32 mouse cellular contexts compared by ENCODE assay signal in the genomic region with DNA sequence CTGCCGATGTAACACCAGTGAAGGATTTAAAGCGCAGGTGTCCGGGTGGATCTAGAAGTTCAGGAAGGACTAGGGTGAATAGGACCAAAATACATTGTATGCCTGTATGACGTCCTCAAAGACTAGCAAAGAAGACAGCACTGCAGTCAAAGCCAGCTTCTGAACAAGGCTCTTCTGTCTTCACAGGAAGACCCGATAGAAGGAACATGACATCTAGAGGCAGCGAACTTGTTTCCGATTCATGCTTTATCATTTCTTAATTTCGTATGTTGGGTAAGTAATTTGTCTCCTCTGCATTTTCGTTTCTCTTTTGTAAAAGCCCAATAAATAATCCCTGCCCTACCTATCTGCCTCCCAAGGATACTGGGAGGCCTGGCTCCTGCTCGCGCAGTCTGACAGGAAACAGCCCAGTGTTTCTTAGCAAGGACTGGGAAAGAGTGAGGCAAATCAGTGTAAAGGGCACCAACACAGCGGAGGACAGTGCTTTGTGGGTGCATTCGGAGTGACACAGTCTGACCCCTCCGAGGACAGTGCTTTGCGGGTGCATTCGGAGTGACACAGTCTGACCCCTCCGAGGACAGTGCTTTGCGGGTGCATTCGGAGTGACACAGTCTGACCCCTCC. TPM values are rescaled to one million over a fixed set of nuclear protein-coding genes. Genes with fewer than 3 reads are reported as not detected.
A peak's percentile ranks its signal among the peaks of the same experiment; 100 is the strongest.
DNase-seq lines count a peak whose midpoint lies in the region; ATAC-seq and TF ChIP-seq lines count a peak whose summit lies in the region.
"Had no signal": no experiment of that assay in that cellular context is flagged by ENCODE, and none has a peak within 500 bp of the region (broad histone marks: within the 10 kb centered on the region; RNA-seq: fewer than 3 reads in every experiment).

No protein-coding gene starts in this region.

- H3K9ac ChIP-seq in liver, embryonic 16.5 days (ENCODE audit: low read depth, low read length): no peak overlapping the region
- no peak overlapping the region for H3K9ac ChIP-seq in lung, postnatal 0 days (replicated peaks; ENCODE audit: low read depth)
- H3K9ac ChIP-seq: embryonic facial prominence, embryonic 13.5 days; forebrain, embryonic 12.5 days; hindbrain, embryonic 14.5 days; intestine, embryonic 15.5 days; limb, embryonic 12.5 days; neural tube, embryonic 13.5 days had no signal

- no peaks in the 10 kb centered on the region for H3K4me1 ChIP-seq in liver, embryonic 16.5 days (ENCODE audit: control insufficient read depth, low read depth, low read length)
- H3K4me1 ChIP-seq in lung, postnatal 0 days (ENCODE audit: insufficient read depth, low read depth, low read length): no peaks in the 10 kb centered on the region; the same call in 1 of the 2 replicates
- H3K4me1 ChIP-seq: forebrain, embryonic 12.5 days; neural tube, embryonic 13.5 days had no signal

- TF ChIP-seq EP300 in lung, postnatal 0 days (IDR thresholded peaks at IDR 0.05): no peak

- no peak overlapping the region for H3K4me2 ChIP-seq in liver, embryonic 16.5 days (ENCODE audit: low read depth, low read length)
- no peak overlapping the region for H3K4me2 ChIP-seq in lung, postnatal 0 days (replicated peaks; ENCODE audit: low read depth, low read length)
- H3K4me2 ChIP-seq: embryonic facial prominence, embryonic 13.5 days; forebrain, embryonic 12.5 days; hindbrain, embryonic 14.5 days; intestine, embryonic 15.5 days; limb, embryonic 12.5 days; neural tube, embryonic 13.5 days had no signal

- DNase-seq in adrenal gland, adult 2 months: peak; percentile 45
- no peak for DNase-seq in adrenal gland, adult 18-20 months (ENCODE audit: low spot score in 2 of 2)
- DNase-seq in liver: no peak
- peak; percentile 7 for DNase-seq in brain, adult 2 months (ENCODE audit: low read depth, low spot score)
- no peak for DNase-seq in cerebellum, adult 9-11 months
- no peak for DNase-seq in lung, postnatal 0 days (ENCODE audit: low spot score)
- DNase-seq: cerebellum, adult 18-20 months; cerebellum, postnatal 25 days; embryo, embryonic 11 days; heart, postnatal 4 days; kidney, adult 8-10 months; kidney, postnatal 14 days; lung, adult 18-20 months; midbrain, embryonic 14.5 days; retina, postnatal 1 day; right cerebral cortex, postnatal 25 days; spleen, adult 18-20 months; thymus, postnatal 14 days had no signal

- no peaks in the 10 kb centered on the region for H3K27me3 ChIP-seq in liver, embryonic 16.5 days (ENCODE audit: control insufficient read depth, insufficient read depth, low read depth, low read length)
- no peaks in the 10 kb centered on the region for H3K27me3 ChIP-seq in lung, postnatal 0 days (replicated peaks; ENCODE audit: insufficient read depth, low read length)
- H3K27me3 ChIP-seq: CH12.LX; embryonic facial prominence, embryonic 13.5 days; forebrain, embryonic 12.5 days; intestine, embryonic 15.5 days; limb, embryonic 12.5 days; megakaryocyte, embryonic 14.5 days; neural tube, embryonic 13.5 days; Patski had no signal

- WGBS in liver, embryonic 16.5 days (ENCODE audit: insufficient replicate concordance): 76% methylated on average over 16 of the region's 19 CpGs
- 90% methylated on average over 16 of the region's 19 CpGs for WGBS in lung, postnatal 0 days

- H3K27ac ChIP-seq in liver, embryonic 16.5 days (ENCODE audit: low read length): no peak overlapping the region
- H3K27ac ChIP-seq in lung, postnatal 0 days (ENCODE audit: low read length): no peak overlapping the region
- H3K27ac ChIP-seq: embryonic facial prominence, embryonic 13.5 days; forebrain, embryonic 12.5 days; heart, embryonic 10.5 days; hindbrain, embryonic 14.5 days; intestine, embryonic 15.5 days; layer of hippocampus, adult 2 months; limb, embryonic 12.5 days; neural tube, embryonic 13.5 days had no signal

- peaks cover 8% of the 10 kb centered on the region; the same call in 1 of the 2 replicates for H3K36me3 ChIP-seq in liver, embryonic 16.5 days (ENCODE audit: control insufficient read depth, insufficient read depth)
- peaks cover 5% of the 10 kb centered on the region; the same call in 1 of the 2 replicates for H3K36me3 ChIP-seq in lung, postnatal 0 days (ENCODE audit: insufficient read depth, low read length)
- H3K36me3 ChIP-seq: forebrain, embryonic 12.5 days had no signal

- H3K4me3 ChIP-seq in liver, embryonic 16.5 days (ENCODE audit: low read depth, low read length): no peak overlapping the region
- H3K4me3 ChIP-seq in lung, postnatal 0 days (ENCODE audit: low read depth, low read length): no peak overlapping the region
- H3K4me3 ChIP-seq: embryonic facial prominence, embryonic 13.5 days; erythroblast, embryonic 14.5 days; forebrain, embryonic 12.5 days; heart, embryonic 10.5 days; intestine, embryonic 15.5 days; layer of hippocampus, adult 2 months; limb, embryonic 12.5 days; megakaryocyte, embryonic 14.5 days; neural tube, embryonic 13.5 days had no signal

- peak; percentile 27; the same call in 1 of the 2 replicates for ATAC-seq in liver, embryonic 16.5 days (ENCODE audit: low read depth)
- no peak for ATAC-seq in lung, postnatal 0 days
- ATAC-seq: intestine, embryonic 15.5 days; Patski had no signal

- TF ChIP-seq CTCF in lung, postnatal 0 days (IDR thresholded peaks at IDR 0.05): no peak

- H3K9me3 ChIP-seq in liver, embryonic 16.5 days (replicated peaks; ENCODE audit: control insufficient read depth, low read length): no peaks in the 10 kb centered on the region
- H3K9me3 ChIP-seq in lung, postnatal 0 days (ENCODE audit: low read length): no peaks in the 10 kb centered on the region
- H3K9me3 ChIP-seq: embryonic facial prominence, embryonic 13.5 days; forebrain, embryonic 12.5 days; G1E; intestine, embryonic 15.5 days; neural tube, embryonic 13.5 days had no signal

RNA-seq across cellular contexts. Expression of a gene that starts 8.6 kb away (rescaled TPM):
- total RNA-seq in adrenal gland, adult 2 months (2021): 100 to 1,000 TPM; 339 to 355 TPM
- polyA plus RNA-seq in adrenal gland, adult 2 months (2012; rRNA removed): 27.8 and 44.4 TPM in 2 replicates
- 100 to 1,000 TPM; 266 to 319 TPM for total RNA-seq in adrenal gland, adult 18-20 months (2021)
- polyA plus RNA-seq in liver, embryonic 16.5 days (2015; fragmentation: Nextera tagmentation; extraction: Ambion mirVana): 6.2 and 7.9 TPM in 2 replicates
- 30.4 and 33.7 TPM in 2 replicates for polyA plus RNA-seq in lung, postnatal 0 days (2015; fragmentation: Nextera tagmentation; extraction: Ambion mirVana)

Comparison
In these comparisons a context has a peak if more than half of its experiments do, and no peak if none do; other contexts are left out.
1. DNase-seq: peak in adrenal gland, adult 2 months (single experiment) and brain, adult 2 months (single experiment); none in adrenal gland, adult 18-20 months (0 of 2), liver (single experiment), cerebellum, adult 9-11 months (single experiment) and lung, postnatal 0 days (single experiment).